Mouse (Mus musculus) cerebellum, postnatal 36 days (tissue): ENCODE measurements around the gene Cep128.

ENCODE experiments used
- DNase-seq, 2 experiments: peaks; one replicate each; pipeline ENCODE4 v3.0.0; 2021 to 2022; ENCODE audit warnings: mixed read lengths in 2 of 2

Cep128 gene

DNA sequence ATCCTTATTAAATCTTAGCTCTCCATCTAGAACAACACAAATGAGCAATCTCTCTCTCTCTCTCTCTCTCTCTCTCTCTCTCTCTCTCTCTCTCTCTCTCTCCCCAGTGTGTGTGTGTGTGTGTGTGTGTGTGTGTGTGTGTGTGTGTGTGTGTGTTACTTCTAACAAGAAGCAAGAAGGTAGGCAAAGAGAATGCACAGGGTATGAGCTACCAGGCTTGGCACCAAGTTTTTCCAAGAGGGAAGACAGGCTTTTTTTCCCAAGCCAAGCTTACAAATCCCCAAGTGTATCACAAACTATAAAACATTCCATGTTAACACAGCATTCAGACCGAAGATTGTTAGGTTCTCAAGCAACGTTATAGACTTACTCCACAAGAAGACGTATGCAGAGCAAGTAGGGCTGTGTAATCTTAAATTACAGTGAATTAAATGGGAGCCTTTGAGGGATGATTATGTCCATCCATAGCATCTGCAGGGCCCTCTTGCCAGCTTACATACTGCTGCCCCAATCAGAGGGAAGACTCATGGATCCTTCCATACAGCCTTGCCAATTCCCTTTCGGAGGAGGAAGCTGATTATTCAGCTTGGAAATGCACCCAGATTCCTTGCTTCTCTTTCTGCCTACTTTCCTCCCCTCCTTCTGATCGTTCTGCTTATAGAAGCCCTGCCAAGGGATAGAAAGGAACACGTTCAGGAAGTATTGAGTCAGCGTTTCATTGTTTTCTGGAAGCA is 429.3 kb downstream of the Cep128 start:
- DNase-seq, result no peak
